Mouse (Mus musculus): ENCODE measurements around the gene Pbx3. TPM values are rescaled to one million over a fixed set of nuclear protein-coding genes. Genes with fewer than 3 reads are reported as not detected.

The Pbx3 gene
- polyA plus RNA-seq, 1 experiment from 2014 or later = 21.6 TPM

DNA sequence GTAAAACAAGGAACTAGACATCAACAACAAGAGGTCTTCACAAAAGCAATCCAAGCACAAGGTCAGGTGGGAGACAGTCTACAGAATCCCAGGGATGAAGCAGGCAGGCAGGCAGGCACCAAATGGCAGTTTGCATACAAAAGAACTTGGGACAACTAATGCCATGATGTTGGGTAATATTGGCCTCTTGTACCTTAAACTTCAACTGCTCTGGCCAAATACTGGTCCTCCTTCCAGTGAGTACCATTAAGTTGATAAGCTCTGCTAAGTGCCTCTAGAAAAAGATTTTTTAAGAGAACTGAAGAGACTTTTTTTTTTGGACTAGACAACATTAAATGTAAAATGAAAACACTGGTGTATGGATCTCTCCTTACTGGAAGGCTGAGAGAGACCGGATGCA, 83.2 kb downstream of the Pbx3 start:
- ATAC-seq (ENCODE audit: insufficient number of reproducible peaks, low FRiP score, low TSS enrichment, low read depth) = no peak
- Histone ChIP-seq H3K4me3 (replicated peaks) (no peak overlapping the region), H3K27me3 (no peaks in the 10 kb centered on the region), H3K36me3 (no peaks in the 10 kb centered on the region), H3K4me1 (no peaks in the 10 kb centered on the region), H3K9ac (no peak overlapping the region), H3K4me2 (replicated peaks) (no peak overlapping the region), H3K27ac (replicated peaks) (no peak overlapping the region), H3K9me3 (replicated peaks) (no peaks in the 10 kb centered on the region)
- 71% methylated on average over 1 of the region's 1 CpGs for WGBS

DNA sequence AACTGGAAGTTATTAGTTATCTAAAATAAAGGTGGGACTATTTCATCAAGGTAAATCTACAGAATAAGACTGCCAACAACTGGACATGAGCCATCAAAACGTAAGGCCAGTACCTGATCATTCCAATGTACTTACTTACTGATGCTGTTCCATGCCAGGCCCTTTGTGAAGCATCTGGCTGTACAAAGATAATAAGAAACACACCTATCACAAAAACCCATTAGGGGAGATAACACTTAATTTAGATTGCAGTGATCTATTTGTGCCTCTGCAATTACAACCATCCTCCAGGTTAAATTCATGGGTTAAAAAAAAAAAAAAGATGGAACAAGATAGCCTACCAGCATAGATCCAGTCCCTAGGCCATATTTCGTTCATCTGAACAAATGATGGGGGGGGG, 88.7 kb downstream of the Pbx3 start:
- no peak overlapping the region for H3K27ac ChIP-seq (replicated peaks)
- ATAC-seq (ENCODE audit: insufficient number of reproducible peaks, low FRiP score, low TSS enrichment, low read depth) = no peak
- H3K4me1 ChIP-seq = no peaks in the 10 kb centered on the region
- no peaks in the 10 kb centered on the region for H3K36me3 ChIP-seq
- no peak overlapping the region for H3K4me3 ChIP-seq (replicated peaks)
- WGBS = 67% methylated on average over 2 of the region's 2 CpGs
- H3K27me3 ChIP-seq = no peaks in the 10 kb centered on the region
- H3K4me2 ChIP-seq (replicated peaks) = no peak overlapping the region
- H3K9ac ChIP-seq = no peak overlapping the region
- no peaks in the 10 kb centered on the region for H3K9me3 ChIP-seq (replicated peaks)

DNA sequence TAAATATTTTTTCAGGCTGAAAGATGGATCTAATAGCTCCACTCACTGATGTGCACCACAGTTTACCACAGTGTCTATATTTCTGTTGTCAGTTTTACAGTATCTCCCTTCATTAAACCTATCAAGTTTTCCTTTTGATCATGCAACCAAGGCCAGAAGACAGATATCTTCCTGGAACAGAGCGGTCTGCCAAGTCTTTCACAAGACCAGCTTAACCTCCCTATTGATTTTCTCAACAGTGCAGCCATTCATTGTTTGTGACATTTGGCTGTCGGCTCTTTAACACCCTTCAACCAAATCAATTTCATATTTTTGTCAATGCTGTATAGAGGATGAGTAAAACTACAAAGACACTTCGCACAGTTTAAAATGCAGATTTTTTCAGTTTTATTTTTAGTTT, 91.9 kb downstream of the Pbx3 start:
- Histone ChIP-seq H3K4me2 (replicated peaks) (no peak overlapping the region), H3K4me3 (replicated peaks) (no peak overlapping the region), H3K4me1 (no peaks in the 10 kb centered on the region), H3K9me3 (replicated peaks) (no peaks in the 10 kb centered on the region), H3K27ac (replicated peaks) (no peak overlapping the region), H3K9ac (no peak overlapping the region), H3K27me3 (no peaks in the 10 kb centered on the region), H3K36me3 (no peaks in the 10 kb centered on the region)
- no peak for ATAC-seq (ENCODE audit: insufficient number of reproducible peaks, low FRiP score, low TSS enrichment, low read depth)
- 70% methylated on average over 3 of the region's 3 CpGs for WGBS

DNA sequence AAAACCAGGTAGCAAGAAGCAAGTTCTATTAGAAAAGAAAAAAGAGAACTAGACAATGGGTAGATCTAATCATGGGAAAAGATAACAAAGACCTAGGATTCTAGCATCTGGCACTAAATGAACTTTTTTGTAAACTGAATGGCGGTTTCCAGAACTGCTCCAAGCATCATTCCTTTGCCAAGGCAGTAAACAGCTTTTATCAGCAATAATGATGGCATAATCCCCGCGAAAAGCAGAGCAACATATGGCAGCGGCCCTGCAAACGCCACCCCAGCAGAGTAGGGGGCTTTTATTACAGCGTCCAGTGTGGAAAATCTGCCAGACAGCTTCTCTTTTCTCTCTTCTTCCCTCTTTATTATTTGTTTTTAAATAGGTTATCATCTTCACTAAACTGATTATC, 93.2 kb downstream of the Pbx3 start:
- Histone ChIP-seq H3K4me2 (replicated peaks) (no peak overlapping the region), H3K27ac (replicated peaks) (no peak overlapping the region), H3K36me3 (no peaks in the 10 kb centered on the region), H3K4me1 (no peaks in the 10 kb centered on the region), H3K9me3 (replicated peaks) (no peaks in the 10 kb centered on the region), H3K27me3 (no peaks in the 10 kb centered on the region), H3K4me3 (replicated peaks) (no peak overlapping the region), H3K9ac (no peak overlapping the region)
- no peak for ATAC-seq (ENCODE audit: insufficient number of reproducible peaks, low FRiP score, low TSS enrichment, low read depth)
- 59% methylated on average over 6 of the region's 6 CpGs for WGBS

DNA sequence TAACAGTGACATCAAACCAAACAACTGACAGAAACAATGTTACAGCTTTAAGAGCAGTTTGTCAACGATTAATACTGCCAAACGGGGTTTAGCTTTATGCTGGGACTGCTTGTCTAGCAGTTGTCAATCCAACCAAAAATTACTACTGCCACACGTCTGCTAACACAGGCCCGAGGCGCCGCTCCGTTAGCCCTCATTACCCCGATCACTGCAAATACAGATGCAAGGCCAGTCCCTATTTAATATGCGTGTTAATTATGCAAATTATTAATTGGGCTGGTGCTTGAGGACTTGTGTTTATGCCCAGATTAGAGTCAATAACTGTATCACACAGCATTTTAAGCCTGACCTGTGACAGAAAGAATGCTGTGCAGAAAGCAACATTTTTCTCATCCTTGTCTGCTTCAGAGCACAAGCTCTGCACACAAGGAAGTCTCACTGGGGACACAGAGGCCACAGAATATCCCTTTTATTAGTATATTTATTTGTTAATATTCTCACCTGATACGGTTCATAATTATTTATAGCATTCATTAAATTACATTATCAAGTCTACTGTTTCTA, 97.2 kb downstream of the Pbx3 start:
- Histone ChIP-seq H3K4me2 (replicated peaks) (no peak overlapping the region), H3K36me3 (no peaks in the 10 kb centered on the region), H3K4me1 (no peaks in the 10 kb centered on the region), H3K9ac (no peak overlapping the region), H3K27ac (replicated peaks) (no peak overlapping the region), H3K27me3 (no peaks in the 10 kb centered on the region), H3K4me3 (replicated peaks) (no peak overlapping the region), H3K9me3 (replicated peaks) (no peaks in the 10 kb centered on the region)
- 72% methylated on average over 10 of the region's 10 CpGs for WGBS
- no peak for ATAC-seq (ENCODE audit: insufficient number of reproducible peaks, low FRiP score, low TSS enrichment, low read depth)

DNA sequence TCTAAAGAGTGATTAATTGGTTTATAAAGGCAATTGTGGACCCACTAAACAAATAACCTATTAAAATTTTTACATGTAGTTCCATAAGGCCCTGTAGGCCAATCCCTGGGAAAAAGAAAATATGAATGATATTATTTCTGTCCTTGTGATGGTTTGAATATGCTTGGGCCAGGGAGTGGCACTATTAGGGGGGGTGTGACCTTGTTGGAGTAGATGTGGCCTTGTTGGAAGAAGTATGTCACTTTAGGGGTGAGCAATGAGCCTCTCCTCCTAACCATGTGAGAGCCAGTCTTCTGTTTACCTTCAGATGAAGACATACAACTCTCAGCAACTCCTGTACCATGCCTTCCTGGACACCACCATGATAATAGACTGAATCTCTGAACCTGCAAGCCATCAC, 110.9 kb downstream of the Pbx3 start:
- ATAC-seq (ENCODE audit: insufficient number of reproducible peaks, low FRiP score, low TSS enrichment, low read depth) = no peak
- no peaks in the 10 kb centered on the region for H3K4me1 ChIP-seq

DNA sequence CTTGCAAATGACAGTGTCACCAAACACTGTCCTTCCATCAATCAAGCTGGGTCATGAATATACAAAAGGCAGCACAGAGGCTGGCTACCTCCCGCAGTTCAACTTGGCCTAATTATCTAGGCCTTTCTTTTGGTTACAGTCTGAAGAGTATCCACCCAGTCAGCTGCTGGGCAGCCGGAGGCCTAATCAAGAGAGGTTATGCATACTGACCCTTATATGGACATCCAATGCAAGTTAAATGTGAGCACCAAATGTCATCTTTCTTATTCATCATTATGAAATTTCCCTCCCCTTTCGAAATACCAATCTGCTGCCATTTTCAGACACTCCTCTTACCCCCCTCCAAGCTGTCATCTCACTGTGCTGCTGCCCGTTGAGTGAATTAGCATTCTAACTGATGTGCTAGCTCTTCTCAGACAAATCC, 112.3 kb downstream of the Pbx3 start:
- no peak for ATAC-seq (ENCODE audit: insufficient number of reproducible peaks, low FRiP score, low TSS enrichment, low read depth)
- Histone ChIP-seq H3K27me3 (no peaks in the 10 kb centered on the region), H3K27ac (replicated peaks) (no peak overlapping the region), H3K9me3 (replicated peaks) (no peaks in the 10 kb centered on the region), H3K36me3 (no peaks in the 10 kb centered on the region), H3K9ac (no peak overlapping the region), H3K4me2 (replicated peaks) (no peak overlapping the region), H3K4me3 (replicated peaks) (no peak overlapping the region), H3K4me1 (no peaks in the 10 kb centered on the region)
- 44% methylated on average over 4 of the region's 4 CpGs for WGBS

More for the DNA sequence above, 110.9 kb downstream of the Pbx3 start:
- Histone ChIP-seq H3K27ac (replicated peaks) (no peak overlapping the region), H3K9ac (no peak overlapping the region), H3K27me3 (no peaks in the 10 kb centered on the region), H3K9me3 (replicated peaks) (no peaks in the 10 kb centered on the region), H3K36me3 (no peaks in the 10 kb centered on the region), H3K4me3 (replicated peaks) (no peak overlapping the region), H3K4me2 (replicated peaks) (no peak overlapping the region)

DNA sequence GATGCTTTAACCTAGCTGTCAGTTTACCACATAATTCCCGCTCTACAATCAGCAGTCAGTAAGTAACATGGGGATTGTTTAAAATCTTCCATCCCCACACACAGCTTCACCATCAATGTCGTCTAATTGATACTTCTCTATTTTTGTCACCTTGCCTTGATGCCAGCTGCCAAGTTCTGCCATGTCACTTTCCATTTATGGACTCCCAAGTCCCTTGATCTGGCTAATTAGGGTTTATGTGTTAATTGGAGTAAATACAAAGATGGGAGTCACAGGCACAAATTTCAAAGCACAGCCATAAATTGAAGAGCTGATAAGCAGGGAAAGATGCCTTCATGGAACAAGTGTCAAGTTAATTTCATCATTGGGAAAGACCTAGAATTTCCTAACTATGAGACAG, 114.7 kb downstream of the Pbx3 start:
- 73% methylated on average over 2 of the region's 2 CpGs for WGBS
- H3K27ac ChIP-seq (replicated peaks) = no peak overlapping the region
- no peaks in the 10 kb centered on the region for H3K27me3 ChIP-seq
- no peaks in the 10 kb centered on the region for H3K4me1 ChIP-seq
- H3K9me3 ChIP-seq (replicated peaks) = no peaks in the 10 kb centered on the region
- no peaks in the 10 kb centered on the region for H3K36me3 ChIP-seq
- no peak overlapping the region for H3K4me3 ChIP-seq (replicated peaks)
- no peak overlapping the region for H3K9ac ChIP-seq
- ATAC-seq (ENCODE audit: insufficient number of reproducible peaks, low FRiP score, low TSS enrichment, low read depth) = no peak
- H3K4me2 ChIP-seq (replicated peaks) = no peak overlapping the region

DNA sequence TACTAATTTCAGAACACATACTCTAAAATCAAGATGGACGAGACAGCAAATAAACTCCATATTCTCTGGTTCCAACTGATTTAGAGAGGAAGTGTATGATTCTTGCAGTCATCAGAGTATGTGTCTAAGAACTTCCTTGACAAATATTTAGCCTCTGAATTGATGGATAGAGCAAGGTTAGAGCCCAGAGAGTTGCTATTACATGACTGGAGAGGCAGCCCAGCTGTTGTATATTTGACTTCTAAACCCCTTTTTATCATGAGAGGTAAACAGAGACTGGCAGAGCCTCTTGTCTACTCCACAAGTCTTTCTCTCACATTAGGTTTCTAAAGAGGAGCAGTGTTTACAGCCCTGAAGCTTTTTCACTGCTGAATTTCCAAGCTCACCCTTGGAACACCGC, 115.3 kb downstream of the Pbx3 start:
- no peak for ATAC-seq (ENCODE audit: insufficient number of reproducible peaks, low FRiP score, low TSS enrichment, low read depth)
- Histone ChIP-seq H3K4me2 (replicated peaks) (no peak overlapping the region), H3K27me3 (no peaks in the 10 kb centered on the region), H3K9me3 (replicated peaks) (no peaks in the 10 kb centered on the region), H3K27ac (replicated peaks) (no peak overlapping the region), H3K9ac (no peak overlapping the region), H3K4me3 (replicated peaks) (no peak overlapping the region), H3K4me1 (no peaks in the 10 kb centered on the region), H3K36me3 (no peaks in the 10 kb centered on the region)
- WGBS = 69% methylated on average over 2 of the region's 2 CpGs

DNA sequence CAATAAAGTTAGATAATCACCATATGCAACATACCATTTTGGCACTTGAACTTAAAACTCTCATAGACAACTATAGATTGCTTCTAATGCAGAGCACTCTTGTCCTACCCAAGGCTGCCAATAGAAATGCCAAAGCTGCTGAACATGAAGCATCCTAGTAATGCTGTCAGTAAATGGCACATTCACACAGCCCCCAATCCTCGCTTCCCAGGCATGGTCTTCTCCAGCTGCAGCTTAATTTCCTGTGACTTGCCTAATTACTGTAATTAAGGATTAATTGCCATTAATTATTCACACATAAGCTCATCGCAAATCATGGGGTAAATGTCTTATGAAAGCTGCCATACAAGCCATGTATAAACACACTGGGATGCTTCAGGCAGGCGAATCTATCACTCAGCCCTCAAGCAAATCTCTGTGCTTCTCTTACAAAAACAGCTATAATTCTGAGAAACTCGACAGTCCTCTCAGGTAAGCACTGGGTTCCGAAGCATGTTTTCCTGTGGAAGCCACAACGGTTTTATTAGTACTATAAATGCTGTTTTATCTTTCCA, 116.9 kb downstream of the Pbx3 start:
- H3K36me3 ChIP-seq = no peaks in the 10 kb centered on the region
- no peak overlapping the region for H3K4me2 ChIP-seq (replicated peaks)
- no peak overlapping the region for H3K9ac ChIP-seq
- H3K27ac ChIP-seq (replicated peaks) = no peak overlapping the region
- H3K4me1 ChIP-seq = no peaks in the 10 kb centered on the region
- H3K27me3 ChIP-seq = no peaks in the 10 kb centered on the region
- WGBS = 62% methylated on average over 6 of the region's 6 CpGs
- no peak overlapping the region for H3K4me3 ChIP-seq (replicated peaks)
- ATAC-seq (ENCODE audit: insufficient number of reproducible peaks, low FRiP score, low TSS enrichment, low read depth) = no peak
- H3K9me3 ChIP-seq (replicated peaks) = no peaks in the 10 kb centered on the region

DNA sequence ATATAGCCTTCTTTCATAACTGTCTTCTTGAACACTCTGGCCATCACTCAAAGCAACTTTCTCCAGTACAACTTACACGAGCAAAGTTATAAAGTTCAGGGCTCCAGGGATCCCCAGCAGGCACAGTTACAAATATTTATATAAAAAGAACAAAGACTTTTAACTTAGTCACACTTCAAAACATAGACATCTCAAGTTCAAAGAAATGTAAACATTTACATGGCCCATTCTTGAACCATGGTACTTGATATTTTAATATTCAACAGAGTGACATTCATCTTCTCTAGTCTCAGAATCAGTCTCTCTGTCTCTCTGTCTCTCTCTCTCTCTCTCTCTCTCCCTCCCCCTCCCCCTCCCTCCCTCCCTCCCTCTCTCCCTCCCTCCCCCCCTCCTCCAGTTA, 119.3 kb downstream of the Pbx3 start:
- no peaks in the 10 kb centered on the region for H3K9me3 ChIP-seq (replicated peaks)
- H3K4me2 ChIP-seq (replicated peaks) = no peak overlapping the region
- H3K36me3 ChIP-seq = no peaks in the 10 kb centered on the region
- 15% methylated on average over 1 of the region's 1 CpGs for WGBS
- no peak overlapping the region for H3K4me3 ChIP-seq (replicated peaks)
- H3K4me1 ChIP-seq = peaks cover 7% of the 10 kb centered on the region; the same call in 1 of the 2 replicates
- no peak overlapping the region for H3K27ac ChIP-seq (replicated peaks)
- no peaks in the 10 kb centered on the region for H3K27me3 ChIP-seq
- ATAC-seq (ENCODE audit: insufficient number of reproducible peaks, low FRiP score, low TSS enrichment, low read depth) = no peak
- no peak overlapping the region for H3K9ac ChIP-seq

DNA sequence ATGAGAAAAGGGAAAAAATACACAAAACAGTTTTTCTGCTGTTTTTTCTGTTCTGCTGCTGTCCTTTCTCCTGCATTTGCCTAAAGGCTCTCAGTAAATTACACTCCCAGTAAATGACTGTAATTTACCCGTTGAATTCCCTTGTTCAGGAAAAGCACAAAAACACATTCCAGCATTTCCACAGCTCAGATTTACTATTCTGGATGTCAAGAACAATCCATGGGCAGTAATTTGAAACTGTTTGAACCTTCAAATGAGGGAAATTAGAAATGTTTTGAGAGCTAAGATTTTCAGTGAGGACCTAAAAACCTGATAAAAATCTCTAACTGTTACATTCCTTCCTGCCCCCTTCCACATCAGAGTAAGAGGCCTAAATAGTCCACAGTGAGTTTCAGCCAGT, 119.8 kb downstream of the Pbx3 start:
- 3% methylated on average over 1 of the region's 1 CpGs for WGBS

More for the DNA sequence above, 119.8 kb downstream of the Pbx3 start:
- Histone ChIP-seq H3K9ac (no peak overlapping the region), H3K4me1 (peaks cover 7% of the 10 kb centered on the region; the same call in 1 of the 2 replicates), H3K4me2 (replicated peaks) (no peak overlapping the region), H3K27me3 (no peaks in the 10 kb centered on the region), H3K27ac (replicated peaks) (no peak overlapping the region), H3K4me3 (replicated peaks) (no peak overlapping the region), H3K9me3 (replicated peaks) (no peaks in the 10 kb centered on the region), H3K36me3 (no peaks in the 10 kb centered on the region)
- ATAC-seq (ENCODE audit: insufficient number of reproducible peaks, low FRiP score, low TSS enrichment, low read depth) = no peak

Data from embryonic facial prominence, embryonic 15.5 days (tissue).